Mouse (Mus musculus) embryonic facial prominence, embryonic 14.5 days (tissue): Measurements from ENCODE around the gene Rapgef2. TPM values are rescaled to one million over a fixed set of nuclear protein-coding genes. Genes with fewer than 3 reads are reported as not detected.

Experiments
- ATAC-seq: fragments of 200-750 bp; cut with Nextera tagmentation; 2 replicates; pipeline ENCODE4 v1.8.0; 2017; ENCODE audit warnings: low read depth, moderate number of reproducible peaks, moderate TSS enrichment
- DNase-seq: peaks from one replicate; pipeline ENCODE4 v3.0.0-alpha.2; 2015; ENCODE audit warnings: low spot score
- H3K27ac ChIP-seq: fragments of 300-500 bp; sonication (generic); replicated peaks from 2 replicates; pipeline ENCODE4 v1.5.1; 2014; ENCODE audit warnings: low read depth, mild to moderate bottlenecking, low read length, moderate library complexity
- H3K27me3 ChIP-seq: fragments of 300-500 bp; sonication (generic); replicated peaks from 2 replicates; pipeline ENCODE4 v1.6.1; 2014; ENCODE audit warnings: low read length; ENCODE audit not compliant: control insufficient read depth, insufficient read depth
- H3K36me3 ChIP-seq: fragments of 300-500 bp; sonication (generic); 2 replicates; pipeline ENCODE4 v1.6.1; 2014; ENCODE audit warnings: low read length, mixed read lengths; ENCODE audit not compliant: control insufficient read depth, insufficient read depth
- H3K4me1 ChIP-seq: fragments of 300-500 bp; sonication (generic); 2 replicates; pipeline ENCODE4 v1.6.1; 2014; ENCODE audit warnings: antibody characterized with exemption, low read length; ENCODE audit not compliant: control insufficient read depth, insufficient read depth
- H3K4me2 ChIP-seq: fragments of 300-500 bp; sonication (generic); 2 replicates; pipeline ENCODE4 v1.6.1; 2014; ENCODE audit warnings: low read depth, mild to moderate bottlenecking, low read length, moderate library complexity, mixed read lengths
- H3K4me3 ChIP-seq: fragments of 300-500 bp; sonication (generic); 2 replicates; pipeline ENCODE4 v1.5.1; 2014; ENCODE audit warnings: low read depth, mild to moderate bottlenecking, low read length
- H3K9ac ChIP-seq: fragments of 300-500 bp; sonication (generic); 2 replicates; pipeline ENCODE4 v1.6.1; 2014; ENCODE audit warnings: low read depth, mild to moderate bottlenecking, low read length, moderate library complexity, mixed read lengths
- H3K9me3 ChIP-seq: fragments of 300-500 bp; sonication (generic); 2 replicates; pipeline ENCODE4 v1.6.1; 2016; ENCODE audit warnings: low read length; ENCODE audit not compliant: control insufficient read depth
- WGBS: fragments of 180-500 bp; shearing (Covaris S2); extraction: QIAGEN DNeasy Blood & Tissue Kit; methylation state at CpG from one replicate; pipeline ENCODE4 v1.1.7; 2014; 5-methylcytosine and 5-hydroxymethylcytosine counted together
- polyA plus RNA-seq: library from polyadenylated mRNA; unstranded; fragments of >200 nt; fragmentation: Nextera tagmentation; extraction: Ambion mirVana; gene quantifications from 2 replicates; pipeline ENCODE4 v1.2.1, GENCODE M21; 2014

Rapgef2 gene
- polyA plus RNA-seq, 1 experiment from 2014 or later = 8.5 TPM

DNA sequence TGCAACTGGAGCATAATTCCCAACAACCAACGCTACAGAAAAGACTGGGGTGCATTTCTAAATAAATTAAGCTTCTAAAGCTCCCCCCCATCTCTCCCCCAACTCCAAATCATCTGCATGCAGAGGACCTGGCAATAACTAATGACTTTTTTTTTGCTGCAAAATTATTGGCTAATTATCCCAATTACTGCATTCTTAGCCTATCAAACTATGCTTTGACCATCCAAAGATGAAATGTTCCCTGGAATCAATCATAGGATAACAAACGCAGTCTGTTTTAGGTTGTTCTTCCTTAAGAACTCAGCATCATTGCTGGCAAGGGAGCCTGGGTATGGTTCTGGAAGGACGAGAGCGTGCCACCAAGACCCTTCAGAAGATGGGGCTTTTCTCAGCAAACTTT is 22.3 kb upstream of the Rapgef2 start:
- Histone ChIP-seq H3K4me2 (no peak overlapping the region), H3K4me3 (no peak overlapping the region), H3K27me3 (no peaks in the 10 kb centered on the region), H3K9ac (no peak overlapping the region), H3K9me3 (no peaks in the 10 kb centered on the region), H3K4me1 (peaks cover 3% of the 10 kb centered on the region; the same call in 1 of the 2 replicates), H3K36me3 (no peaks in the 10 kb centered on the region), H3K27ac (no peak overlapping the region)
- no peak for ATAC-seq
- WGBS = 75% methylated on average over 4 of the region's 4 CpGs
- DNase-seq = no peak

DNA sequence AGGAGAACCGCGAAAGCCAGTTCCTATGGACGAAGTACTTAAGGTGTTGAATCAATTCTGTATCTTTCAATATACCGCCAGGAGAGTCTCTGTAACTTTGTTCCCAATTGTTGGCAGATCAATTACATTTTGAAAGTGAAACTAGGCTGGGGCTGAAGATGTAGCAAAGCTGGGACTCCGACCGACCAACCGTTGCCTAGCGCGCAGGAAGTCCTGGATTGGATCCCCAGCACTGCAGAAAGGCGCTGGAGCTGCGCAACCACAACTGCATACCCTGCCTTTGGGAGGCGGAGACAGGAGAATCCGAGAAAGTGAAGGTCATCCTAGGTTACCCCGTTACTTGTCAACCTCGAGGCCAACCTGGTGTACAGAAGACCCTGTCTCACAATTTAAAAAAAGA is 13.1 kb upstream of the Rapgef2 start:
- H3K9me3 ChIP-seq = no peaks in the 10 kb centered on the region
- H3K4me2 ChIP-seq = no peak overlapping the region
- H3K27me3 ChIP-seq = no peaks in the 10 kb centered on the region
- H3K36me3 ChIP-seq = no peaks in the 10 kb centered on the region
- no peaks in the 10 kb centered on the region for H3K4me1 ChIP-seq
- H3K27ac ChIP-seq = no peak overlapping the region
- WGBS = 91% methylated on average over 15 of the region's 15 CpGs
- no peak overlapping the region for H3K9ac ChIP-seq
- DNase-seq (no peak), ATAC-seq (no peak)
- H3K4me3 ChIP-seq = no peak overlapping the region

DNA sequence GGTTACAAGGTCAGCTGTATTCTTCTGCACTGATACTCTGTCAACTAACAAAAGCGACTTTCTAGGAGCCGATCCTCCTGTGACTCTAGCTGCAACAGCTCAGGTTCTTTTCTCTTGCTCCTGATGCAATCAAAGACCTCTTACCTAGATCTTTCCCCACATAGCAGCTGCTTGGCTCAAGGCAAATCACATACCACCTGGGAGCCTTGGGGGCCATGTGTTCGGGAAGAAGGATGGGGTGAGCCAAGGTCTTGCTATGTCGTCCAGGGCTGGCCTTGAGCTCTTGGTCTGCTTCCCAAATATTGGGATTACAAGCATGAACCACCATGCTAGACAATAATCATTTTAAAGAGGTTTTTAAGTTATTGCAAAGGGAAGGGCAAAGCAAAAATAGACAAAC is 11.0 kb upstream of the Rapgef2 start:
- DNase-seq = no peak
- Histone ChIP-seq H3K4me2 (no peak overlapping the region), H3K9ac (no peak overlapping the region), H3K27ac (no peak overlapping the region), H3K36me3 (no peaks in the 10 kb centered on the region), H3K4me1 (no peaks in the 10 kb centered on the region), H3K4me3 (no peak overlapping the region), H3K27me3 (no peaks in the 10 kb centered on the region), H3K9me3 (no peaks in the 10 kb centered on the region)
- 80% methylated on average over 4 of the region's 4 CpGs for WGBS
- ATAC-seq = no peak

DNA sequence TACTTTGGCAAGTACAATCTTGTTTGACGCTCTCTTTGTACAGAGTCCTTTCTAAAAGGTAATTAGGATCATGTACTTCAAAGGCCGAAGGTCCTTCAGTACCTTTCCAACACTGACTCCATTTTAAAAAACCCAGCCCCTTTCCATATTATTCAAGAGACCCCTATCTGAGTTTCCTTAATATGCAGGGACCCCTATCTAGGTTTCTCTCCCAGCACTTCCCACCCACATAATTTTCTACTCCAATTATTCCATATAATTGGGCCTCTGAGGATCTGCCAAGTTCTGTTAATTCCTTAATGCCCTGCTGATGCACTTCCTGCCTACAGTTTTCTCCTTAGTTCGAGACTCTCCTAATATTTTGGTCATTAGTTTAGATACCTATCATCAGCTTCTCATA is 10.3 kb upstream of the Rapgef2 start:
- Histone ChIP-seq H3K36me3 (no peaks in the 10 kb centered on the region), H3K4me2 (no peak overlapping the region), H3K4me3 (no peak overlapping the region), H3K9ac (no peak overlapping the region), H3K9me3 (no peaks in the 10 kb centered on the region), H3K4me1 (no peaks in the 10 kb centered on the region), H3K27me3 (no peaks in the 10 kb centered on the region), H3K27ac (no peak overlapping the region)
- DNase-seq (no peak), ATAC-seq (no peak)
- 64% methylated on average over 3 of the region's 3 CpGs for WGBS

DNA sequence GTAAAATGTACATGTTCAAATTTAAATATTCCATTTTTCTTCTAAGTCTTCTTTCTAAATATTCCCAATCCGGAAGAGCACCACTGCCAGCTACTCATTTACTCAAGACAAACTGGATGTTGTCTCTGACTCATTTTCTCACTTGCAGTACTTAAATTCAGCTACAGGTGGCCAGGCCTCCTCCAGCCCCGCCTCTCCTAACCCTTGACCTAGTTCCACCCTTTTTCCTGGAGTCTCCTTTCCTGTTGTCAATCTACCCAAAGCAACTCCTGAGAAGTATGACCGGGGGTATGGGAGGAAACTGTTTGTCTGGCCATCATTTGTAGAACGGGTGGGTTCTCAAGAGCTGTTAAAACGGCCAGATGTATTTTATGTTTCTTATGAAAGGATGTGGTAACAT is 9.7 kb upstream of the Rapgef2 start:
- Histone ChIP-seq H3K4me1 (no peaks in the 10 kb centered on the region), H3K36me3 (no peaks in the 10 kb centered on the region), H3K27ac (no peak overlapping the region), H3K4me2 (no peak overlapping the region), H3K4me3 (no peak overlapping the region), H3K9me3 (no peaks in the 10 kb centered on the region), H3K9ac (no peak overlapping the region), H3K27me3 (no peaks in the 10 kb centered on the region)
- 59% methylated on average over 5 of the region's 5 CpGs for WGBS
- ATAC-seq (no peak), DNase-seq (no peak)

DNA sequence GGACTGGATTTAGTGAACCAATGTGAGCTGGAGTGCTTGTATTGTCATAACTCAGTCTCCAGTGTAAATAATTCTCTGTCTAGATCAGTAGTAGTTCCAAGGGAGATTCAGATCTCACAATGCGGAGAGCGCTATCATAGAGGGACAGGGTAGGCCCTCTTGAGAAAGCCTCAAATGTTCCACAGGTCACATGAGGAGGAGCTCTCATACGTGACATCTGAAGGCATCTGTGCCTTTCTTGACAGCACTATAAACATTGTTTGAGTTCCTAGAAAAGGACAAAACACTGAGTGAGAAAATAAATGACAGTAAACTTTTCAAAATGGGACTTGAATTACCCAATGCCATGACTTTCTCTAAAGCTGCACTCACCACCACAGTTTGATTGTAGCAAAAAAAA is 8.4 kb upstream of the Rapgef2 start:
- no peak overlapping the region for H3K4me3 ChIP-seq
- no peak overlapping the region for H3K9ac ChIP-seq
- no peaks in the 10 kb centered on the region for H3K9me3 ChIP-seq
- no peak overlapping the region for H3K4me2 ChIP-seq
- no peak for ATAC-seq
- 88% methylated on average over 3 of the region's 3 CpGs for WGBS
- no peak for DNase-seq
- H3K4me1 ChIP-seq = no peaks in the 10 kb centered on the region
- H3K27me3 ChIP-seq = no peaks in the 10 kb centered on the region
- no peaks in the 10 kb centered on the region for H3K36me3 ChIP-seq
- H3K27ac ChIP-seq = no peak overlapping the region

DNA sequence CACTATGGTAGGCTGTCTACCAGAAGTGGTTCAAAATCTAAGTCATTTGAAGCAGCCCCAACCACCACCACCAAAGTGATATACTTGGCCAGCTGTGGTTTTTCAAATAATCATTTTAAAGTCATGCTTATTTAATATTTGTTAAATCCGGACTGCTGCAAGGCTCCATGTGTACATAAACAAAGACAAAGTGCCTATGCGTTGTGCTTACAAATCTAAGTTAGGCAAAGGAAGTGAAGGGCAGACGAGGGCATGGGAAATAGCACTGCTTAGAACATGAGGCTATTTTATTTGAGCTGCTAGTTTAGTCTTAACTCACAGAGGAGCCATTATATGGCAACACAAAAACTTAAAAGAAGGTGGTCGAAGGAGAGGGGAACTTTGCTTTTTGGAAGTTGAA is 6.7 kb upstream of the Rapgef2 start:
- DNase-seq (no peak), ATAC-seq (no peak)
- 47% methylated on average over 4 of the region's 4 CpGs for WGBS
- Histone ChIP-seq H3K9me3 (no peaks in the 10 kb centered on the region), H3K4me2 (no peak overlapping the region), H3K27ac (no peak overlapping the region), H3K4me1 (0 out of 2 replicates have a peak, but pooled peaks cover 1% of the 10 kb centered on the region), H3K27me3 (no peaks in the 10 kb centered on the region), H3K36me3 (no peaks in the 10 kb centered on the region), H3K4me3 (no peak overlapping the region), H3K9ac (no peak overlapping the region)

DNA sequence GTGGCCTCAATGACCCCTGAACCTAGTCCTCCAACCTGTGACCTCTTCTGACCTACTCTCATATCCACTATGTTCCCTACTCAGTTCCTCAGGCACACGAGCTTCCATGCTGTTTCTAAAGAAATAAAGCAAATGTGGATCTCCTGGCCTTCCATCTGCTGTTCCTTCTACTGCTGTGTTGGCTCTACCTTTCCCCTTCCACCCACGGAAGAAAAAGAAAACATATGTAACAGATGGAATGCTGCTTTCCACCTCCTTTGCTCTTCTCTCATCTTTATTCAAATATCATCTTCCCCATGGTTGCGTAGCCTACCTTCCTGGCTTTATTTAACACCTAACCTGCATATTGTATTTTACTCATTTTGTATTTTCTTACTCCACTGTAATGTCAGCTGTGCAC is 2.7 kb upstream of the Rapgef2 start:
- DNase-seq (no peak), ATAC-seq (no peak)
- no peak overlapping the region for H3K9ac ChIP-seq
- H3K36me3 ChIP-seq = no peaks in the 10 kb centered on the region
- H3K9me3 ChIP-seq = no peaks in the 10 kb centered on the region
- WGBS = 62% methylated on average over 3 of the region's 3 CpGs
- no peak overlapping the region for H3K27ac ChIP-seq
- peaks cover 21% of the 10 kb centered on the region for H3K4me1 ChIP-seq
- H3K4me2 ChIP-seq = no peak overlapping the region
- no peaks in the 10 kb centered on the region for H3K27me3 ChIP-seq
- no peak overlapping the region for H3K4me3 ChIP-seq

DNA sequence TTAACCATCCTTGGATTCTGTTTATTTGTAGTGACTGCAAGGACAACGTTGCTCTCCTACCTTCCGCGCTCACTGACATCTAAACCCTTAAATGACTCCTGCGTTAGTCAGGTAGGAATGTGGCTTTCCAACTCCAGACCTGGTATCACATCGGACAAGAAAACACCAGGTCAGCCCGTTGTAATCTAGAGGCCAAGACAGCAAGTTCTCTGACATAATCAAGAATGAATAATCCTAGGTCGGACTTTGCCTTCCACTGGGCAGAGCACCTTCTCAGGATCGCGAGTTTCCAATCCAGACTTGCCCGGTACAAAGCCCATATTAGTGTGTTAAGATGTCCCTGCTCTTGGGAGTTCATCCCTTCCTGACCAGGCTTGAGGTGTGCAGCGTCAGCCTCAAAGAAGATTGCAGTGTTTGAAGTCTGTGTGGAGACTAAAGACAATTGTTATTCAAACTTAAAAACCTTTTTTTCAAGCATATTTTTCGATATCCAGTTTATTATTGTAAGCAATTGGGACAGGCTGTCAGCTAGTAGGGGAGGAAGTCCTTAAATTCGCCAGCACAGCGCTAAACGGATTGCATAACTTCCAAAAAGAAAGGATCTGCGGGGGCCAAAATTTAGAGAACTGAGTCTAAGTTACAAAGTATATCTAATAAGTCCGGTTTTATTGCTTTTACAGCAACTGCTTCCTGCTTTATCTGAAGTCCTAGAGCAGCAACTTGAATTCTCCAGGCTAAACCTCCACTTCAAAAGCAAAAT is 1.6 kb upstream of the Rapgef2 start:
- no peak for ATAC-seq
- no peaks in the 10 kb centered on the region for H3K27me3 ChIP-seq
- peak overlapping the region; percentile 98; the same call in 1 of the 2 replicates for H3K27ac ChIP-seq
- H3K4me1 ChIP-seq = peaks cover 31% of the 10 kb centered on the region
- peak overlapping the region; percentile 84 for H3K4me2 ChIP-seq
- H3K36me3 ChIP-seq = no peaks in the 10 kb centered on the region
- no peaks in the 10 kb centered on the region for H3K9me3 ChIP-seq
- whole genome bisulfite sequencing = 14% methylated on average over 17 of the region's 17 CpGs
- DNase-seq = no peak
- peak overlapping the region; percentile 88 for H3K4me3 ChIP-seq
- peak overlapping the region; percentile 97 for H3K9ac ChIP-seq
